Mouse (Mus musculus) limb, embryonic 14.5 days (tissue): ENCODE data around the gene Wdr91. TPM values are rescaled to one million over a fixed set of nuclear protein-coding genes. Genes with fewer than 3 reads are reported as not detected.

Experiments
- ATAC-seq: fragments of 200-750 bp; cut with Nextera tagmentation; 2 replicates; pipeline ENCODE4 v1.8.0; 2017; ENCODE audit warnings: low read depth, moderate number of reproducible peaks, moderate TSS enrichment; ENCODE audit not compliant: low FRiP score
- DNase-seq: peaks from one replicate; pipeline ENCODE4 v3.0.0-alpha.2; 2015; ENCODE audit warnings: low spot score
- H3K27ac ChIP-seq: fragments of 300-500 bp; sonication (generic); replicated peaks from 2 replicates; pipeline ENCODE4 v1.5.1; 2014; ENCODE audit warnings: low read depth, mild to moderate bottlenecking, low read length, moderate library complexity, mixed read lengths
- H3K27me3 ChIP-seq: fragments of 300-500 bp; sonication (generic); 2 replicates; pipeline ENCODE4 v1.6.1; 2014; ENCODE audit warnings: low read length, mixed read lengths; ENCODE audit not compliant: control insufficient read depth, insufficient read depth
- H3K36me3 ChIP-seq: fragments of 300-500 bp; sonication (generic); 2 replicates; pipeline ENCODE4 v1.6.1; 2014; ENCODE audit warnings: mild to moderate bottlenecking, low read length, moderate library complexity, mixed read lengths; ENCODE audit not compliant: control insufficient read depth, insufficient read depth
- H3K4me1 ChIP-seq: fragments of 300-500 bp; sonication (generic); 2 replicates; pipeline ENCODE4 v1.6.1; 2014; ENCODE audit warnings: antibody characterized with exemption, low read length, mixed read lengths; ENCODE audit not compliant: control insufficient read depth, insufficient read depth
- H3K4me2 ChIP-seq: fragments of 300-500 bp; sonication (generic); replicated peaks from 2 replicates; pipeline ENCODE4 v1.6.1; 2014; ENCODE audit warnings: low read depth, mild to moderate bottlenecking, low read length, moderate library complexity; ENCODE audit not compliant: severe bottlenecking
- H3K4me3 ChIP-seq: fragments of 300-500 bp; sonication (generic); replicated peaks from 2 replicates; pipeline ENCODE4 v1.5.1; 2014; ENCODE audit warnings: low read length
- H3K9ac ChIP-seq: fragments of 300-500 bp; sonication (generic); 2 replicates; pipeline ENCODE4 v1.6.1; 2014; ENCODE audit warnings: mild to moderate bottlenecking, low read depth, low read length, moderate library complexity; ENCODE audit not compliant: severe bottlenecking
- H3K9me3 ChIP-seq: fragments of 300-500 bp; sonication (generic); 2 replicates; pipeline ENCODE4 v1.6.1; 2016; ENCODE audit warnings: low read length; ENCODE audit not compliant: control insufficient read depth
- POLR2A ChIP-seq: fragments of 200-500 bp; IDR thresholded peaks from 2 replicates; pipeline ENCODE4 v1.8.0; 2012; ENCODE audit warnings: inconsistent platforms, mild to moderate bottlenecking, moderate library complexity, borderline replicate concordance; ENCODE audit not compliant: insufficient read depth, insufficient read length; ENCODE audit errors: extremely low read depth
- WGBS: fragments of 180-500 bp; shearing (Covaris S2); extraction: QIAGEN DNeasy Blood & Tissue Kit; methylation state at CpG from one replicate; pipeline ENCODE4 v1.1.7; 2014; 5-methylcytosine and 5-hydroxymethylcytosine counted together
- polyA plus RNA-seq, 2 experiments: library from polyadenylated mRNA; depleted of rRNA in 1 of 2; stranded (reverse) in 1 of 2; unstranded in 1 of 2; fragments of >200 nt; fragmentation: Nextera tagmentation in 1 of 2; extraction: Ambion mirVana in 1 of 2; gene quantifications; 2 replicates each; pipeline versions ENCODE4 v1.2.1 to v1.2.3; 2012 to 2014

The Wdr91 gene
- polyA plus RNA-seq, 2 experiments: 9.6 to 22.2 TPM

GRCm38 (mm10) chr6:34862791-34863403 is 47.8 kb downstream of the Wdr91 start, which contains the start of gene Tmem140:
Gene Tmem140, plus strand, starts transcription at chr6:34863146.
- no peaks in the 10 kb centered on the region for H3K36me3 ChIP-seq
- no peak for TF ChIP-seq POLR2A
- no peak within 1 kb of the TSS for H3K27ac ChIP-seq
- peak within 1 kb of the TSS; percentile 39 for H3K4me2 ChIP-seq
- 22% methylated on average over 11 of the region's 11 CpGs for WGBS
- no peak for DNase-seq
- peak within 1 kb of the TSS; percentile 7 for H3K4me3 ChIP-seq
- H3K27me3 ChIP-seq: no peaks in the 10 kb centered on the region
- H3K9ac ChIP-seq: peak within 1 kb of the TSS; percentile 44
- ATAC-seq: no peak
- peaks cover 12% of the 10 kb centered on the region for H3K4me1 ChIP-seq
- H3K9me3 ChIP-seq: no peaks in the 10 kb centered on the region

GRCm38 (mm10) chr6:34862381-34862780 is 48.3 kb downstream of the Wdr91 start:
- H3K9me3 ChIP-seq: no peaks in the 10 kb centered on the region
- DNase-seq (no peak), ATAC-seq (no peak)
- peaks cover 12% of the 10 kb centered on the region for H3K4me1 ChIP-seq
- H3K4me2 ChIP-seq: peak overlapping the region; percentile 39; the same call in 1 of the 2 replicates
- no peaks in the 10 kb centered on the region for H3K27me3 ChIP-seq
- no peak overlapping the region for H3K4me3 ChIP-seq
- H3K9ac ChIP-seq: no peak overlapping the region
- no peak for TF ChIP-seq POLR2A
- H3K36me3 ChIP-seq: no peaks in the 10 kb centered on the region
- WGBS: 91% methylated on average over 6 of the region's 6 CpGs
- H3K27ac ChIP-seq: no peak overlapping the region

- Histone ChIP-seq H3K4me3 (no peak overlapping the region), H3K36me3 (no peaks in the 10 kb centered on the region), H3K9me3 (no peaks in the 10 kb centered on the region), H3K4me1 (peaks cover 12% of the 10 kb centered on the region), H3K4me2 (no peak overlapping the region), H3K9ac (no peak overlapping the region), H3K27ac (no peak overlapping the region), H3K27me3 (no peaks in the 10 kb centered on the region)
- no peak for TF ChIP-seq POLR2A
- no peak for ATAC-seq
- 91% methylated on average over 11 of the region's 11 CpGs for WGBS
- DNase-seq: no peak
These were observed 49.1 kb downstream of the Wdr91 start for GRCm38 (mm10) chr6:34861546-34862053.

DNA sequence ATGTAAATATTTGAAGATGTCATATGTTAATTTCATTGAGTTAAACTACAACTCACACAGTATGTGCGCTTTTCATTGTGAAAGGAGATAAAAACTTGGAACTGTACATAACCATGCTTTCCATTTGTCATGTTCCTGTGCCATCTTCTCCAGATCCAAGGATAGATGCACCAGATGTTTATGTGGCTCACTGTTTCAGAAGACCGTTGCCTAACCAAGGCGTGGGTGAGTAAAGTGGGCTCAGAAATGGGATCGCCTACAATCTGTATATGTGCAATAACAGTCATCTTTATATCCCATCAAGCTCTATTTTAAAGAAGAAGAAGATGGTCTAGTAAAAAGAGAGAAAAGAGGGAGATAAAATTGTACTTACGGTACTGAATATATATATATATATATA is 78.3 kb downstream of the Wdr91 start:
- Histone ChIP-seq H3K9ac (no peak overlapping the region), H3K27me3 (no peaks in the 10 kb centered on the region), H3K4me2 (no peak overlapping the region), H3K4me3 (no peak overlapping the region), H3K4me1 (no peaks in the 10 kb centered on the region), H3K9me3 (no peaks in the 10 kb centered on the region), H3K36me3 (no peaks in the 10 kb centered on the region), H3K27ac (no peak overlapping the region)
- WGBS: 92% methylated on average over 5 of the region's 5 CpGs
- no peak for DNase-seq
- ATAC-seq: no peak
- TF ChIP-seq POLR2A: no peak

Other genes with a start within 250 kb of the Wdr91 start
- gene Agbl3, start 130.4 kb downstream of the Wdr91 start, polyA plus RNA-seq (2012; rRNA removed): 10.7 and 11.3 TPM in 2 replicates
- gene Agbl3, start 130.4 kb downstream of the Wdr91 start, polyA plus RNA-seq (2014; fragmentation: Nextera tagmentation; extraction: Ambion mirVana): 8.2 and 10.0 TPM in 2 replicates
- 1.2 and 1.8 TPM in 2 replicates for gene Tmem140, start 47.7 kb downstream of the Wdr91 start, polyA plus RNA-seq (2012; rRNA removed)
- gene Tmem140, start 47.7 kb downstream of the Wdr91 start, polyA plus RNA-seq (2014; fragmentation: Nextera tagmentation; extraction: Ambion mirVana): 1.2 and 2.5 TPM in 2 replicates
- gene Cyren, start 32.8 kb downstream of the Wdr91 start, polyA plus RNA-seq (2012; rRNA removed): 22.6 and 24.2 TPM in 2 replicates
- gene Cyren, start 32.8 kb downstream of the Wdr91 start, polyA plus RNA-seq (2014; fragmentation: Nextera tagmentation; extraction: Ambion mirVana): 11.3 and 12.4 TPM in 2 replicates
- 0.05 TPM in 1 of 2 replicates, not detected in the other for gene Stra8, start 9.3 kb upstream of the Wdr91 start, polyA plus RNA-seq (2012; rRNA removed)
- not detected in 2 replicates for gene Stra8, start 9.3 kb upstream of the Wdr91 start, polyA plus RNA-seq (2014; fragmentation: Nextera tagmentation; extraction: Ambion mirVana)
- gene Slc23a4, start 77.5 kb upstream of the Wdr91 start, polyA plus RNA-seq (2012; rRNA removed): 1.9 and 2.1 TPM in 2 replicates
- 0.44 and 0.73 TPM in 2 replicates for gene Slc23a4, start 77.5 kb upstream of the Wdr91 start, polyA plus RNA-seq (2014; fragmentation: Nextera tagmentation; extraction: Ambion mirVana)
- 22.6 and 25.1 TPM in 2 replicates for gene Cnot4, start 222.8 kb upstream of the Wdr91 start, polyA plus RNA-seq (2012; rRNA removed)
- gene Cnot4, start 222.8 kb upstream of the Wdr91 start, polyA plus RNA-seq (2014; fragmentation: Nextera tagmentation; extraction: Ambion mirVana): 29.0 and 34.2 TPM in 2 replicates